Mouse (Mus musculus): Measurements from ENCODE around the gene Gpn2. TPM values are rescaled to one million over a fixed set of nuclear protein-coding genes. Genes with fewer than 3 reads are reported as not detected.

The Gpn2 gene
- total and polyA plus RNA-seq, 3 experiments: 2.3 to 46.7 (median 10.2) TPM

- H3K4me3 ChIP-seq (ENCODE audit: low read depth, low read length): peak overlapping the region; percentile 67
- ATAC-seq (ENCODE audit: extremely low read depth, insufficient number of reproducible peaks, low FRiP score, poor library complexity, severe bottlenecking): peak; percentile 57; the same call in 1 of the 2 replicates
- peaks cover 12% of the 10 kb centered on the region for H3K36me3 ChIP-seq (replicated peaks)
- no peak for TF ChIP-seq POLR2AphosphoS5 (IDR thresholded peaks at IDR 0.05; ENCODE audit: insufficient replicate concordance, low read depth, low read length)
- TF ChIP-seq GATA1 (IDR thresholded peaks at IDR 0.05; ENCODE audit: borderline replicate concordance, low read length): no peak
- no peak for TF ChIP-seq GATA2 (IDR thresholded peaks at IDR 0.05; ENCODE audit: borderline replicate concordance, low read depth, low read length)
- TF ChIP-seq TAL1 (conservative IDR thresholded peaks at IDR 0.05; ENCODE audit: low read depth, low read length): no peak
- TF ChIP-seq CTCF (IDR thresholded peaks at IDR 0.05; ENCODE audit: low read depth, low read length): no peak
- no peaks in the 10 kb centered on the region for H3K9me3 ChIP-seq (replicated peaks)
- peaks cover 19% of the 10 kb centered on the region for H3K4me1 ChIP-seq (ENCODE audit: insufficient read depth, low read depth, low read length)
- DNase-seq (ENCODE audit: low spot score): peak; percentile 51
- H3K27me3 ChIP-seq (ENCODE audit: insufficient read depth, low read length): peaks cover 23% of the 10 kb centered on the region
Observed at GRCm38 (mm10) chr4:133599571-133600073, 15.5 kb downstream of the Gpn2 start.

- Histone ChIP-seq H3K4me3 (ENCODE audit: low read depth, low read length) (peak overlapping the region; percentile 8; the same call in 1 of the 2 replicates), H3K4me1 (ENCODE audit: insufficient read depth, low read depth, low read length) (peaks cover 19% of the 10 kb centered on the region), H3K36me3 (replicated peaks) (peaks cover 12% of the 10 kb centered on the region), H3K9me3 (replicated peaks) (no peaks in the 10 kb centered on the region), H3K27me3 (ENCODE audit: insufficient read depth, low read length) (peaks cover 23% of the 10 kb centered on the region)
- TF ChIP-seq GATA2 (IDR thresholded peaks at IDR 0.05; ENCODE audit: borderline replicate concordance, low read depth, low read length) (no peak), TAL1 (conservative IDR thresholded peaks at IDR 0.05; ENCODE audit: low read depth, low read length) (no peak), POLR2AphosphoS5 (IDR thresholded peaks at IDR 0.05; ENCODE audit: insufficient replicate concordance, low read depth, low read length) (no peak), GATA1 (IDR thresholded peaks at IDR 0.05; ENCODE audit: borderline replicate concordance, low read length) (no peak), CTCF (IDR thresholded peaks at IDR 0.05; ENCODE audit: low read depth, low read length) (no peak)
- ATAC-seq (ENCODE audit: extremely low read depth, insufficient number of reproducible peaks, low FRiP score, poor library complexity, severe bottlenecking) (no peak), DNase-seq (ENCODE audit: low spot score) (no peak)
Observed at GRCm38 (mm10) chr4:133600306-133600705, 16.1 kb downstream of the Gpn2 start.

GRCm38 (mm10) chr4:133601721-133602218 is 17.6 kb downstream of the Gpn2 start, which contains the start of gene Sfn:
Gene Sfn, minus strand, starts transcription at chr4:133602168.
- H3K36me3 ChIP-seq (replicated peaks): peaks cover 24% of the 10 kb centered on the region
- TF ChIP-seq GATA1 (IDR thresholded peaks at IDR 0.05; ENCODE audit: borderline replicate concordance, low read length) (no peak), CTCF (IDR thresholded peaks at IDR 0.05; ENCODE audit: low read depth, low read length) (no peak), POLR2AphosphoS5 (IDR thresholded peaks at IDR 0.05; ENCODE audit: insufficient replicate concordance, low read depth, low read length) (no peak), GATA2 (IDR thresholded peaks at IDR 0.05; ENCODE audit: borderline replicate concordance, low read depth, low read length) (no peak), TAL1 (conservative IDR thresholded peaks at IDR 0.05; ENCODE audit: low read depth, low read length) (no peak)
- H3K9me3 ChIP-seq (replicated peaks): no peaks in the 10 kb centered on the region
- H3K27me3 ChIP-seq (ENCODE audit: insufficient read depth, low read length): peaks cover 31% of the 10 kb centered on the region
- H3K4me3 ChIP-seq (ENCODE audit: low read depth, low read length): no peak within 1 kb of the TSS
- ATAC-seq (ENCODE audit: extremely low read depth, insufficient number of reproducible peaks, low FRiP score, poor library complexity, severe bottlenecking) (no peak), DNase-seq (ENCODE audit: low spot score) (no peak)
- H3K4me1 ChIP-seq (ENCODE audit: insufficient read depth, low read depth, low read length): peaks cover 19% of the 10 kb centered on the region

- no peaks in the 10 kb centered on the region for H3K9me3 ChIP-seq (replicated peaks)
- no peak for DNase-seq (ENCODE audit: low spot score)
- H3K4me3 ChIP-seq (ENCODE audit: low read depth, low read length): no peak overlapping the region
- H3K36me3 ChIP-seq (replicated peaks): peaks cover 32% of the 10 kb centered on the region
- no peak for TF ChIP-seq TAL1 (conservative IDR thresholded peaks at IDR 0.05; ENCODE audit: low read depth, low read length)
- TF ChIP-seq GATA1 (IDR thresholded peaks at IDR 0.05; ENCODE audit: borderline replicate concordance, low read length): no peak
- no peak for TF ChIP-seq GATA2 (IDR thresholded peaks at IDR 0.05; ENCODE audit: borderline replicate concordance, low read depth, low read length)
- TF ChIP-seq POLR2AphosphoS5 (IDR thresholded peaks at IDR 0.05; ENCODE audit: insufficient replicate concordance, low read depth, low read length): no peak
- TF ChIP-seq CTCF (IDR thresholded peaks at IDR 0.05; ENCODE audit: low read depth, low read length): no peak
- peaks cover 34% of the 10 kb centered on the region for H3K27me3 ChIP-seq (ENCODE audit: insufficient read depth, low read length)
- H3K4me1 ChIP-seq (ENCODE audit: insufficient read depth, low read depth, low read length): peaks cover 24% of the 10 kb centered on the region
- ATAC-seq (ENCODE audit: extremely low read depth, insufficient number of reproducible peaks, low FRiP score, poor library complexity, severe bottlenecking): no peak
Observed at GRCm38 (mm10) chr4:133603056-133603455, 18.9 kb downstream of the Gpn2 start.

- ATAC-seq (ENCODE audit: extremely low read depth, insufficient number of reproducible peaks, low FRiP score, poor library complexity, severe bottlenecking) (no peak), DNase-seq (ENCODE audit: low spot score) (no peak)
- no peak overlapping the region for H3K4me3 ChIP-seq (ENCODE audit: low read depth, low read length)
- no peaks in the 10 kb centered on the region for H3K9me3 ChIP-seq (replicated peaks)
- peaks cover 39% of the 10 kb centered on the region for H3K36me3 ChIP-seq (replicated peaks)
- TF ChIP-seq GATA2 (IDR thresholded peaks at IDR 0.05; ENCODE audit: borderline replicate concordance, low read depth, low read length): no peak
- TF ChIP-seq TAL1 (conservative IDR thresholded peaks at IDR 0.05; ENCODE audit: low read depth, low read length): no peak
- no peak for TF ChIP-seq POLR2AphosphoS5 (IDR thresholded peaks at IDR 0.05; ENCODE audit: insufficient replicate concordance, low read depth, low read length)
- TF ChIP-seq CTCF (IDR thresholded peaks at IDR 0.05; ENCODE audit: low read depth, low read length): no peak
- TF ChIP-seq GATA1 (IDR thresholded peaks at IDR 0.05; ENCODE audit: borderline replicate concordance, low read length): no peak
- H3K4me1 ChIP-seq (ENCODE audit: insufficient read depth, low read depth, low read length): peaks cover 15% of the 10 kb centered on the region
- peaks cover 31% of the 10 kb centered on the region for H3K27me3 ChIP-seq (ENCODE audit: insufficient read depth, low read length)
Observed at GRCm38 (mm10) chr4:133604175-133604574, 20.0 kb downstream of the Gpn2 start.

GRCm38 (mm10) chr4:133604856-133605255 is 20.7 kb downstream of the Gpn2 start:
- ATAC-seq (ENCODE audit: extremely low read depth, insufficient number of reproducible peaks, low FRiP score, poor library complexity, severe bottlenecking) (no peak), DNase-seq (ENCODE audit: low spot score) (no peak)
- peaks cover 9% of the 10 kb centered on the region for H3K4me1 ChIP-seq (ENCODE audit: insufficient read depth, low read depth, low read length)
- peaks cover 24% of the 10 kb centered on the region; the same call in 1 of the 2 replicates for H3K27me3 ChIP-seq (ENCODE audit: insufficient read depth, low read length)
- no peaks in the 10 kb centered on the region for H3K9me3 ChIP-seq (replicated peaks)
- TF ChIP-seq TAL1 (conservative IDR thresholded peaks at IDR 0.05; ENCODE audit: low read depth, low read length) (no peak), GATA1 (IDR thresholded peaks at IDR 0.05; ENCODE audit: borderline replicate concordance, low read length) (no peak), POLR2AphosphoS5 (IDR thresholded peaks at IDR 0.05; ENCODE audit: insufficient replicate concordance, low read depth, low read length) (no peak), GATA2 (IDR thresholded peaks at IDR 0.05; ENCODE audit: borderline replicate concordance, low read depth, low read length) (no peak), CTCF (IDR thresholded peaks at IDR 0.05; ENCODE audit: low read depth, low read length) (no peak)
- peaks cover 43% of the 10 kb centered on the region for H3K36me3 ChIP-seq (replicated peaks)
- no peak overlapping the region for H3K4me3 ChIP-seq (ENCODE audit: low read depth, low read length)

Data from G1E (cell line).